Mouse (Mus musculus): ENCODE results near the gene Xylt1.
A peak's percentile ranks its signal among the peaks of the same experiment; 100 is the strongest.

Gene Xylt1

DNA sequence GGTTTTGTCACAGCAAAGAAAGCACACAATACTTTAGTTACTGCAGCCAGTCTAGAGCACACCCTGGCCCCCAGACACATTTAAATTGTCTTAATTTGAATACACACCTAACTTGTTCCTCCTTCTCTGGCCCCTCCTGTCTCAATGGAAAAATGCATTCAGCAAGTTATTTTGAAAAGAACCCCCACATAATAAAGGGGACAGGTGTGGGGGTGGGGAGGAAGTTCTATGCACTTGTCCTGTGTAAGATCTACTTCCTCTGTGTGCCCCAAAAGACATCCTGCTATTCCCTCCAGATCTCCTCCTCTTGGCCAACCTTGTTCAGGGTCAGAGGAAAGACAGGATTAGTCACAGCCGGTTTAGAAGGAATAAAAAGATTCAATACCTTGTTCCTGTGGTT is 135.0 kb downstream of the Xylt1 start:
- DNase-seq (ENCODE audit: low spot score in 2 of 2), result peak in 1 of 2 experiments; percentile 8

DNA sequence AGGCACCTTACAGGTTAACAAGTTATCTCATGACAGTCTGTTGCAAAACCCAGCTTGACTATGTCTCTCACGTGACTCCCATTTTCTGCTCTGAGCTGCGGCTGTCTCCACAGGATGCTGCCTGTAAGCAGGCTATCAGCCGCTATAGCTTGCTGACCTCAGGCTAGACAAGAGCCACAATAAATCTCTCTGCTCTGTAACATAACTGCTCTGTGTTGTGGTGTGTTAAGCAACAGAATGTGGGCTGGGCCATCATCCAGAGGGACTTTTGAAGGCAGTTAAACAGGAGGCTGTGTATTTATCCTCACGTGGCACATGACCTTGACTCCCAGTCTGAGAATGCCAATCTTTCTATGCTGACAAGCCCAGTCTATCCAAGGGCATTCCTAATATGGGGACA is 136.1 kb downstream of the Xylt1 start:
- DNase-seq (ENCODE audit: low spot score in 2 of 2), result no peak

DNA sequence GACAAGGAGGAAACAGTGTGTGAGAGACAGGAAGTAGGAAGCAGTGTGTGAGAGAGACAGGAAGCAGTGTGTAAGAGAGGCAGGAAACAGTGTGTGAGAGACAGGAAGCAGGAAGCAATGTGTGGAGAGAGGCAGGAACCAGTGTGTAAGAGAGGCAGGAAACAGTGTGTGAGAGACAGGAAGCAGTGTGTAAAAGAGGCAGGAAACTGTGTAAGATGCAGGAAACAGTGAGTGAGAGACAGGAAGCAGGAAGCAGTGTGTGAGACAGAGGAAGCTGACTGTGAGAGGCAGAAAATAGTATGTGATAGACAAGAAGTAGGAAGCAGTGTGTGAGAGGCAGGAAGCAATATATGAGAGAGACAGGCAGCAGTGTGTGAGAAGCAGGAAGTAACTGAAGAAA is 140.6 kb downstream of the Xylt1 start:
- peak in 1 of 2 experiments; percentile 44 for DNase-seq (ENCODE audit: low spot score in 2 of 2)

DNA sequence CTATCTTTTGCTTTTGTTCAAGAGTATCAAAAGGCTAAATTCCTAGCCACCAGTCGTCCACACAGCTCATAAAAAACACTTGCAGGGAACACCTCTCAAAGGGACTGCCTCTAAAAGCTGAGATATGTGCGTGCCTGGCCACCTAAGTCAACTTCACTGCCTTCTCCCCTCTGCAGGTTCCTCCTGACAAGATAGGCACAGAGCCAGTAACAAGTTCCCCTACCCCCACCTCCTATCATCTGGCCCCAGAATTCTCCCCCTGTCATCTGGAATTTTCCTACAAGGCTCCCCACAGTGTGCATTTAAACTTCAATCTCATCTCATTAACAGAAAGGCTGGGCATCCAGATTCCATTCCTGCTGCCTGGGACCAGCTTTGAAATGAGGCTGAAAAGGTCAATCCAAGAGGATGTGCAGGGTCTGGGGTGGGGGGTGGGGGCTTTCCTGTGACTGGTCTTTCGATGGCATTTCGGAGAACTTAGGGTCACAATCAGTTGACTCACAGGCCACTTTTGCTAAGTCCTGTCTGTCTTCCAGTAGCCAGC is 141.4 kb downstream of the Xylt1 start:
- no peak for DNase-seq (ENCODE audit: low spot score in 2 of 2)

DNA sequence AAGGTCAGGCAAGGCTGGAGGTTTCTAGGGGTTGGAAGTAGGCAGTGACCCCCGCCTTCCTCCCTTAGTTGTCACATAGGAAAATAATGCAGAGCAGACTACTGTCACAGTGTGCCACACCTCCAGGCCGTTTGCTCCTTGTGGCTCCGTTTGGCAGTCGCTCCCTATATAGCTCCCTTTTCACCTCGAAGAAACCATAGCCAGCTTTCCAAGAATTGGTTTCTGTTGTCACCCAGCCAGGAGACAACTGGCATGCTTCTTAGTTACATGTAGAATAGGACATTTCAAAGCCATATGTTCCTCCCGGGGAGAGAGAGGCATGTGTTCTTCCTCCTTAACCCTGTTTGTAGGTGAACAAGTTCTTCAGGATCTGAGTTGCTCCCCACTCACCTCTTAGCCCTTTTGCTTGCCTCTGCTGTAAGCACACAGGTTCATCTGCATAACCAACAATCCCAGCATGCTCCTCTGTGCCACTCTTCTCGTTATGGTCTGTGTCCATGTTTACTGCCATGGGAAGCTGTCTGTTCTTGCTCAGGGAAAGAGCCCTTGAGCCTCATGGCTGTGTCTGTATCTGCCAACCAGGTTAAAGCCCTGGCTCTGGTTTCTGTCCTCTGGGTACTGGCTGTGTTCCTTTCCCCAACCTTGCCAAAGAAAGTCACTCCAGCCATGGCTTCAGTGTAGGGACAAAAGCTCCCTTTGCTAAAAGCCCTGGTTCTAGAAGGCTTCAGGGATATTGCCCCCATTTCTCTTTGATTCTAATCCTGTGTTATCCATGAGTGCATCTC is 143.8 kb downstream of the Xylt1 start:
- DNase-seq (ENCODE audit: low spot score in 2 of 2), result no peak

DNA sequence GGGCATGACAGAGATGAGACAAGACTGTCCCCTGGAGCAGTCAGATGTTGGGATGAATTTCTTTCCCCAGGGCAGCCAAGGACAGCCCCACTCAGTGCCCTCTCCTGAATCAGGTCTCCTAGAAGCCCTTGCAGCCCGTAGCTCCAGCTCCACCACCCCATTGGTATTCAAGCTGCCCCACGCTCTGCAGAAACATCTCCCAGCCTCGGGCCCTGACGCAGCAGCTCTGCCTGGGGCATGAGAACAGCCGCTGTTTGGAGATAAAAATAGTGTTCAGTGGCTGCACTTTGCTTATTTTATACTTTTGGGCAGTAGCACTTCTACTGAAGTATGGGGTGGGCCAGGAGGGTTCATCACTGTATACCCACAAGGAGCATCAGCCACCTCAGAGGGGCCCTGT is 144.9 kb downstream of the Xylt1 start:
- DNase-seq (ENCODE audit: low spot score in 2 of 2), result no peak

DNA sequence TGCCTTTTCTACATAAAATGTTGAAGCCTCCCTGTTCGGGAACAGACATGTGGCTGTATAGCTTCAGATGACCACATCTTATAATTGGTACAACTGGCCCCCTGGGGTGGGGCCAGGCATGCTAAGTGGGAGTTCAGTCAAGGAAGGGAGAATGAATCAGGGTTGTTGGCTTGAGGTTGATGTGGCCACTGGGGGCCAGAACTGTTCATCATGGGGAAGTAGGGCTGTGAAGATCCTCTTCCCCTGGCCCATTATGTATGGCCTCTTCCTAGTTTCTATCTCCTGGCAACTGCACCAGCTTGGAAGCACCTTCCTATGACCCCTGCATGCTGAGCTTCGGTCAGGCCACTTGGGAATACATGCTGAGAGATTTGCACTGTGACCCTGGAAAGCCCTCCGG is 145.8 kb downstream of the Xylt1 start:
- DNase-seq (ENCODE audit: low spot score in 2 of 2), result no peak

DNA sequence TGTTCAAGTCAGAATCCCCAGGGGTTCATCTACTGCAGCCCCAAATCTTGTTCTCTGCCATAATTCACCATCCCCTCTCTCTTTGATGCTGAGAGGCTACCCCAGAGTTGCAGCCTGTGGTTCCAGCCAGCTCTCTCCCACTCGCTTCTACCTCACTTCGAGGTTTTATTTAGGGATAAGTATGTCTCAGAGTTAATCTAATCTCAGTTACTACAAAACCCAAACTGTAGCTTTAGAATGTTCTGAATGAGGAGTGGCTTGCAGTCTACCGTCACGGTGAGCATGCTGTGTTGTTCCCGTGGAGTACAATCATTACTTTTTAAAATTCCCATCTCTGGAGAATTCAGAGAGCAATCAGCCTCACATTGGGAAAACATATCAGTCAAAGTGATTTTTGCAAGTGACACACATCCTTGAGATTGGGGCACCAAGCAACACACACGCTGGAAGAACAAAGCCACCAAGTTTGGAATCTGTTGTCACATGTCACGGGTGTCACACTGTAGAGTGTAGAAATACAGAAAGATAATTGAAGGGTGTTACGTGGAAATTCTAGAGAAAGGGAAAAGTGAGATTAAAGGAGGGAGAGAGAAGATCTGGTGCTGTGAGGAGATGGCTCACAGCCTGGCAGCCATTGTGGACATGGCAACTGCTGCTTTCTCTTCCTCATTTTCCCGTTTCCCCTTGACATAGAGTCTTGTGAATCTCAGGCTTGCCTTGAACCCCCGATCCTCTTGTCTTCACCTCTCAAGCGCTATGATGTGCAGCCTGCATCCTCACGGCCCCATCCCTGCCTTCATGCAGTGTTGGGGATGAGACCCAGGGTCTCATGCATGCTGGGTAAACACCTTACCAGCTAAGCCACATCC is 149.2 kb downstream of the Xylt1 start:
- no peak for DNase-seq (ENCODE audit: low spot score in 2 of 2)

DNA sequence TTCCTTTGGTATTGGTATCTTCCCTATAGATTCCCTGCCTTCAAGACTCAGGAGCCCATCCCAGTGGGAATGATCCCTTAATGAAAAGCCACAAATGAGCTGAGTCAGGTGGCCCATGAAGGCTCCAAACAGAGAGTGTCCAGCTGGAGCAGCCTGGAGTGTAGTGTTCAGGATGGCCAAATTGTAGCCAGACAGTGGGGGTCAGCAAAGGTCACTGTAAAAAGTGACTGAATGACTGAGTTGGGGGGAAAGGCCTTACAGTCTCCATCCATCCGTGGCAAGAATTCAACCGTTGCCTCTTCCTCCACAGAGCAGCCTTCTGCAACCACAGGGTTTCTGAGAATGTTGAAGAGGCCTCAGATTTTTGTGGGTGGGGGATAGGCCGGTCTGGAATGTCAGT is 151.9 kb downstream of the Xylt1 start:
- DNase-seq (ENCODE audit: low spot score in 2 of 2), result no peak

DNA sequence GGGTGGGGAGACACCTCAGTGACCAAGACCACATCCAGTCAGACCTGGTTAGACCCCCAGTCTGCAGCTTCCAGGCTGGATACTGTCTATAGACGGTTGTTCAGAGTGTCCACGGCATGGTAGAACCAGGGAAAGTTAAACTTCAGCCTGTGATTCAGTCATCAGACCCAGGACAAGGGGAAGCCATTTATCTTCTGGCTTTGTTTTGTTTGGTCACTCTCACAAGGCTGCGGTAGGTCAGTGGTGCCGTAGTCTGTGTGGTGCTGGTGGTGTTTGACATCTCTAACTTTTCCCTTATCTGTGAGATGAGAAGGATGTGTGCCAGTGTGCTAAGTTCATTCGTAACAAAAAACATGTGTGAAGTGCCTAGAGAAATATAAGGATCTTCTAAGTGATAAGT is 152.4 kb downstream of the Xylt1 start:
- no peak for DNase-seq (ENCODE audit: low spot score in 2 of 2)

DNA sequence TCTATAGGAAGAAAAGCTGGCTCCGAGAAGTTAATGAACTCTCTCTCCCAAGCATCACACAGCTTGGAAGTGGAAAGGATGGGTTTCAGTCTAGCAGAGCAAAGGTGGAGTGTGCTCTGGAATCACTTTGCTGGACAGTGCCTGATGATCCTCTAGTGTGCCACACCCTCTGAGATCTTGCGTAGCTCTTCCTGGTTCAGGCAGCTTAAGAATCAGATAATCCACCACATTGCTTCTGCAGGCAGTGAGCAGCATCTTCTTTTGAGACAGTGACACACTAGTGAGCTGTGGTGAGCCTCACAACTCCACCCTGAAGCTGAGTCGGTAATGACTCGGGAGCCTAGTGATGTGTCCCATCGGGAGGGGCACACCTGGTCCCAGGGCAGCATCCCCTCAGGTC is 159.2 kb downstream of the Xylt1 start:
- no peak for DNase-seq (ENCODE audit: low spot score in 2 of 2)

DNA sequence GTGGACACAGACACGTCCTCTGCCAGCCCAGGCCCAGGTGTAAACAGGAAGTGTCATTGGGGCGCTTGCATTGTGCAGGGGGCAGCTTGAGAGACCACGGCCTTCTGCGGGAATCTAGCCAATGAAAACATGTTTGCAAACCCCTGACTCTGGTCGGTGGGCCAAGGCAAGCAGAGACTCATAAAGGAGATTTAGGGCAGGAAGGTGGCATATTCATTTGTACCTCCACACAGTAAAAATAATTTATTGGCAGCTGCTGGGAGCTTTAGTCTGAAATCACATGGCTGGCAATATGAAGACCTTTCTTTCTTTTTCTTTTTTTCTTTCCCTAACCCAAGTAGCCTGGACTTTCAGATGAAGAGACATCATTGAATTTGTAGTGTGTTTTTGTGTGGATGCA is 159.6 kb downstream of the Xylt1 start:
- no peak for DNase-seq (ENCODE audit: low spot score in 2 of 2)

DNA sequence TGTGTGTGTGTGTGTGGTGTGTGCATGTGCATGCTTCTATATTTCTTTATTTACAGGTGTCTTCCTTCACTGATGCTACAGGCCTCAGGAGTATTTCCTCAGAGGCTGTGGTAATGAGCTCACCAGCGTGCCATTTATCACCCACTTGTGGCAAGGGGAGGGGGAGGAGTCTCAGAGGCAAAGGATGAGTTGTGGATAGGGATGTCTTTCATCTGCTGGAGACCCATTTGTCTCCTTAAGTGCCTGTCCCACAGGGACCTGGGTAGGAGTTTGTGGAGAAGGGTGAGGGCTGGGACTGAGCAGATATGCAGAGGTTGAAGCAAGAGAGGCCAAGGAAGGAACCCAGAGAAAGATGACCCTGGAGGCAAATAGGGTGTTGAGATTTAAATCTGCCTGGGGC is 160.3 kb downstream of the Xylt1 start:
- no peak for DNase-seq (ENCODE audit: low spot score in 2 of 2)

DNA sequence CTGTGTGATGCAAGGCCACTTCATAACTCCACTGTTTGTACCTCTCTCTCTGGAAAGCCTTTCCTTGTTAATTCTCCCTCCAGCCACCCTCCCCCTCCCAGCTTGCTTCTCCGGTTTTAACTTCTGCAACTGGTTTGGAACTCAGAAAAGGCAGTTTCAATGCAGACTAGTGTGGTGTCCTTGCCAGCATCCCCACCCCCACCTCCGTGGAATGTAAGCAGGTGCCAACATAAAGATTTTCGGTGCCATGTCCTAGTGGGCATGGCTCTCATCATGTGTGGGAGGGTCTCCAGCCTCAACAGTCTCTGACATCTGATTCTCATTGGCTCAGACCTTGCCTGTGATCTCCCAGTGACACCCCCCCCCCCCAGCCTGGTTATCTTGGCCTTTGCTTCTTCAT is 160.9 kb downstream of the Xylt1 start:
- no peak for DNase-seq (ENCODE audit: low spot score in 2 of 2)

DNA sequence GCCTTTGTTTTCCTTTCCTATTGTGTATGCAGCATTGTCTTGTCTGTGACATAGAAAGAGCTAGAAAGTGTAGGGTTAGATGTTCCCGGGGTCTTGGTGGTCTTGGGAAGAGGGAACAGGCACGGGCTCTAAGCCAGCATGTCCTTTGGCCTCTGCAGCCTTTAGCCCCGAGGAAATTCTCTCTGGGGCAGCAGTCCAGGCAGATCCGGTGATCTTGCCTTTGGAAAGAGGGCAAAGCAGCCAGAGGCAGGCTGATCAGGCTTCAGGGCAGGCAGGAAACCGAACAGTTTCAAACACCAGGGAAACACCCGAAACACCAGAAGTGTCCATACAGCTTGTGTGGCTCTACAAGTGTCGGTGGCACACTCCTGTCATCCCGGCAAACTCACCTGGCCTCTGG is 162.3 kb downstream of the Xylt1 start:
- no peak for DNase-seq (ENCODE audit: low spot score in 2 of 2)

DNA sequence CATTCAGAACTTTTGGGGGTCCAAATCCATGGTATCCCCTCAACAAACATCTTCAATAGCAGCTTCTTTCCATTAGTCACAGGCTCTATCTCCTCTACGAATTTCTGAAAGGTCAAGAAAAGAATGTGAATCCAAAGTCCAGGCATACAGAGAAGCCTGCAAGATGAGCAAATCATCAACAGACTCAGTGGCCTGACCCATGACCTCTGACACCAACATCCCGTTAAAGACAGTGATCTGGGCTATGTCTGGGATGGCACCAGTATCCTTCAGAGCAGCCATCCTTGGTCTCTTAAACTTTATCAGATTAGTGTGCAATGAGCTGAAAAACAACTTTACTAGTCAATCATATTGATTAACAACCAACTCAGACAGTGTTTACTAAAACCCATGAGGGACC is 163.3 kb downstream of the Xylt1 start:
- DNase-seq (ENCODE audit: low spot score in 2 of 2), result no peak

DNA sequence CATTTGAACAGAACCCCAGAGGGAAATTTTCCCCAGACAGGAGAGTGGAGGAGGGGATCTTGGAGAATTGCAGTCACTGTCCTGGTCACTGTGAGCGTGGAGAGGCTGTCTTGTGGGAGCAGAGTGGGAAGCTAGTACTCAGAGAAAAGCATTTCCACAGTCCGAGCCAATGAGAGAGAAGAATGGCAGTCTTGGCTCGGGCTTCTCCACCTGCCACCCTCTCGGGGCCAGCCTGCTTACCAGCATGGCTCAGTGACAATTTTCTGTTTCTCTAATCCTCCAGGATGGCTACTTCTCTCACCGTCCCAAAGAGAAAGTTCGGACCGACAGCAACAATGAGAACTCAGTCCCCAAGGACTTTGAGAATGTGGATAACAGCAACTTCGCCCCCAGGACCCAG is 167.5 kb downstream of the Xylt1 start:
- DNase-seq (ENCODE audit: low spot score in 2 of 2), result no peak

DNA sequence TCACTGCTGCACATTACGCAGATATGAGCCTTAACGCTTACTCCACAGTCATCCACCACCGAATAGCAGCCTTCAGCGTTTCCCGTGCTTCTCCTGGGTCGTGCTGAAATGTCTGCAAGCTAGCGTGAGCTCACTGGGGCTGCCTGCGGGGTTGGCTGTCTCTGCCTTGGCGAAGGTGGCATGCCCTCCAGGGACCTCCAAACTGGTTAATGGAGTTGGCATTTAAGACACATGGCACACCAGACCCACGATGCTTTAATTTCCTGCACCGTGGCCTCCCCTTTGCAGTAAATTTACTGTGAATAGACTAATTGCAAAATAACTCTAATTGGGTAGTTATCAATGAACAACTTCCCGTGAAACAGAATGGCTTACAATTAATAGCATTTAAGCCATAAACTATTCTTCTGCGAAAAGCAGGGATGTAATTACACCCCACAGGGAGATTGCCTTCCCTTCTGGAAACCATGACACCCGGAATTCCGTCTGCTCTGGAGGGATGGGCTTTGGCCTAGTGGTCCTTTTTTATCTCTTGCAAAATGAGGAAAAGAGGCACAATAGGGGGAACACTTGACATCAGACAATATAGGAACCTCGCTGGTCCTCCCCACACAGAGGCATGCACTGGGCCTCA is 170.3 kb downstream of the Xylt1 start:
- DNase-seq (ENCODE audit: low spot score in 2 of 2), result no peak

DNA sequence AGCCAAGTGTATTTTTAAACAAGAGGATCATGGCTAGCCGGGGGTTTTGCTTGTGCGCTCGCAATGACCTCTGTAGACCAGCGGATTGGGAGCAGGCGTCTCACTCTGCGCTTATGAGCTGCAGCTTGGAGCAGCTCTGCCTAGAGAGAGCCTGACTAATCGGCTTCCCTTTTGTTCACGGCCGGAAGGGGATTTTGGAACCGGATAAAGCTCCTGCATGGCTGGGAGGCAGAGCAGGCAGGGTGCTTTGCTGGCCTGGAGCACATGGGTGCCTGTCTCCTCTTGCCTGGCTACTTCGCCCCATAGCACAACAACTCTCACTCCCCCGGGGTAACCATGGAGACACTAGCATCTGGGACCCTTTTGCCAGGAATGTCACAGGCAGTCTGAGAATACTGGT is 172.4 kb downstream of the Xylt1 start:
- DNase-seq (ENCODE audit: low spot score in 2 of 2), result no peak

DNA sequence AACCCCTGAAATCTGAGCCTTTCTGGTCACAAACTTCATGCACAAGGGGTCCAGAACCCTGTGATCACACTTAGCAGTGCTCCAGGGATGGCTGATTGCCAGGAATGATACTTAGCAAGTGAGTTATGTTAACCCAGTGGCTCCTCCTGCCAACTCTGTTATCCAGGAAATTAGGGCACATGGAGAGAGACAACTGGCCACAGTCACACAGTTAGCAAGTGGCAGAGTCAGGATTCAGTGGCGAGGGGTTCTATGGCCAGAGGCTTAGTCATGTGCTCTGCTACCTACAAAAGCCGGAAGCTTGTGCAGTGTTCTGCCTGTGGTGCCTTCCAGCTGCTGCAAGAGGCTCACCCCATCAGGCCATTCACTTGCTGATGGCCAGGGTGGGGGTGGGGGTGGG is 175.0 kb downstream of the Xylt1 start:
- no peak for DNase-seq (ENCODE audit: low spot score in 2 of 2)

DNA sequence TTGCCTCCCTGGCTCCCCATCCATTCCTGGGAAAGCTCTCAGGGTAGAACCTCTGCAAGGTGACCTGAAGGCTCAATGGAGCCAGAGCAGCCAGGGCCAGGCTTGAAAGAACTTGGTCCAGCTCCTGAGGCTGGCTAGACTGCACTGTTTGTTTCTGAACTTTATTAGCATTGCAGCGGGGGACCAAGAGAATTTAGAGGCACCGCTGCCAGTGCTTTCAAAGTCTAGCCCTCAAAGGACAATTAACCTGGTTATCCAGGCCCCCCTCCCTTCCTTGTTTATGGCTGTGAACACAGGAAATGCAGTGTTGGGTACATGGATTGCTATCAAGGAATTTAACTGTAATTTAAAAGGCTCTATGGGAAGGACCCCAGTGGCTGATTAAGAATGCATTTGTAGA is 177.4 kb downstream of the Xylt1 start:
- no peak for DNase-seq (ENCODE audit: low spot score in 2 of 2)

DNA sequence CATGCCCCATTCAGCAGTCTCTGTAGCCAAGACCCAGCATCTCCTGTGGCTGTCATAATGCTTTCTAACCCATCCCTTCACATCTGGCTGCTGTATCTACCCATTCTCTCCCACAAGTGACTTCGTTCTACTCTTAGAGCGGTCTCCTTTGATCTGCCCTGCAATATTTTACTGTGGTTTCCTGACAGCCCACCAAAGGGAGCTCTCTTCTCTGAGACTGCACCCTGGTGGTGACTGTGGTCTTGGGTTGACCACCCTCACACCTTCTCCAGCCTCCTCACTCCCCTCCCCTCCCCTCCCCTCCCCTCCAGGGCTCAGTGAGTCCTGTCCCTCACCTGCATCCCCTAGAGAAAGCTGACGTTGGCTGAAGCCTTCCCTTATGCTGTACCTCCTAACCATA is 178.3 kb downstream of the Xylt1 start:
- peak in 1 of 2 experiments; percentile 7 for DNase-seq (ENCODE audit: low spot score in 2 of 2)

Measured in natural killer cell, adult 2 months (primary cell).